Mouse (Mus musculus): Measurements from ENCODE around the gene Scfd2. TPM values are rescaled to one million over a fixed set of nuclear protein-coding genes. Genes with fewer than 3 reads are reported as not detected.

Scfd2 gene
- polyA plus RNA-seq, 1 experiment from 2014 or later, result 15.9 TPM

GRCm38 (mm10) chr5:74527025-74527424, 4.5 kb downstream of the Scfd2 start:
- DNase-seq (ENCODE audit: low spot score) (no peak), ATAC-seq (ENCODE audit: insufficient number of reproducible peaks, low FRiP score, low TSS enrichment, low read depth) (no peak)
- Histone ChIP-seq H3K9me3 (ENCODE audit: control insufficient read depth, low read length) (no peaks in the 10 kb centered on the region), H3K4me1 (ENCODE audit: control insufficient read depth, insufficient read depth, low read length) (peaks cover 5% of the 10 kb centered on the region; the same call in 1 of the 2 replicates), H3K4me3 (ENCODE audit: low read depth, low read length) (no peak overlapping the region), H3K36me3 (ENCODE audit: control insufficient read depth, insufficient read depth, low read length) (no peaks in the 10 kb centered on the region), H3K9ac (ENCODE audit: low read length) (no peak overlapping the region), H3K4me2 (ENCODE audit: low read depth, severe bottlenecking) (no peak overlapping the region), H3K27ac (replicated peaks; ENCODE audit: low read depth, low read length) (no peak overlapping the region), H3K27me3 (ENCODE audit: control insufficient read depth, insufficient read depth, low read length) (no peaks in the 10 kb centered on the region)
- WGBS, result 85% methylated on average over 5 of the region's 5 CpGs

DNA sequence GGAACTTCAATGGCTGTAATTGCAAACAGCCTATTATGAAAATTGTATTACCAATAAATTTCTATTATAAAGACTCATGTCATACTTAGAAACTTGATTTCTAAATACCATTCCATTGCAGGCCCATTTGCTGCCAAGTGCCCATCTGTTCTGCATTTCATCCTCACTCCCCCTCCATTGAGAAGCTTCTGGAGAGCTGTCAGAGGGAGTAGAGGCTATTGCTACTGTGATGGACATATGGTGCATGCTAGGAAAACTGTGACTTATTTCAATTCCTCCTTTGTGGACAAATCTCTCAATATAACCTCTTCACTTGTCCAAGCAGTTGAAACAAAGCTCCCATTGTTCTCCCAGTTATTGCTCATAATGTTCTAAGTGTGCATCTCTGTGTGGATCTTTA, 19.9 kb downstream of the Scfd2 start:
- no peak for DNase-seq (ENCODE audit: low spot score)
- Histone ChIP-seq H3K9ac (ENCODE audit: low read length) (no peak overlapping the region), H3K27ac (replicated peaks; ENCODE audit: low read depth, low read length) (no peak overlapping the region), H3K4me2 (ENCODE audit: low read depth, severe bottlenecking) (no peak overlapping the region), H3K4me1 (ENCODE audit: control insufficient read depth, insufficient read depth, low read length) (no peaks in the 10 kb centered on the region), H3K4me3 (ENCODE audit: low read depth, low read length) (no peak overlapping the region), H3K36me3 (ENCODE audit: control insufficient read depth, insufficient read depth, low read length) (no peaks in the 10 kb centered on the region), H3K9me3 (ENCODE audit: control insufficient read depth, low read length) (no peaks in the 10 kb centered on the region), H3K27me3 (ENCODE audit: control insufficient read depth, insufficient read depth, low read length) (no peaks in the 10 kb centered on the region)
- no peak for ATAC-seq (ENCODE audit: insufficient number of reproducible peaks, low FRiP score, low TSS enrichment, low read depth)

GRCm38 (mm10) chr5:74492705-74493104, 38.9 kb downstream of the Scfd2 start:
- Histone ChIP-seq H3K9me3 (ENCODE audit: control insufficient read depth, low read length) (no peaks in the 10 kb centered on the region), H3K4me3 (ENCODE audit: low read depth, low read length) (no peak overlapping the region), H3K9ac (ENCODE audit: low read length) (no peak overlapping the region), H3K4me1 (ENCODE audit: control insufficient read depth, insufficient read depth, low read length) (no peaks in the 10 kb centered on the region), H3K27ac (replicated peaks; ENCODE audit: low read depth, low read length) (no peak overlapping the region), H3K27me3 (ENCODE audit: control insufficient read depth, insufficient read depth, low read length) (no peaks in the 10 kb centered on the region), H3K36me3 (ENCODE audit: control insufficient read depth, insufficient read depth, low read length) (no peaks in the 10 kb centered on the region), H3K4me2 (ENCODE audit: low read depth, severe bottlenecking) (no peak overlapping the region)
- 83% methylated on average over 3 of the region's 3 CpGs for WGBS
- ATAC-seq (ENCODE audit: insufficient number of reproducible peaks, low FRiP score, low TSS enrichment, low read depth), result no peak
- no peak for DNase-seq (ENCODE audit: low spot score)

GRCm38 (mm10) chr5:74484646-74485045, 46.9 kb downstream of the Scfd2 start:
- WGBS, result 89% methylated on average over 4 of the region's 4 CpGs
- no peak overlapping the region for H3K9ac ChIP-seq (ENCODE audit: low read length)
- no peak for DNase-seq (ENCODE audit: low spot score)
- no peak overlapping the region for H3K4me3 ChIP-seq (ENCODE audit: low read depth, low read length)
- no peak overlapping the region for H3K27ac ChIP-seq (replicated peaks; ENCODE audit: low read depth, low read length)
- H3K4me2 ChIP-seq (ENCODE audit: low read depth, severe bottlenecking), result no peak overlapping the region
- H3K27me3 ChIP-seq (ENCODE audit: control insufficient read depth, insufficient read depth, low read length), result no peaks in the 10 kb centered on the region
- no peaks in the 10 kb centered on the region for H3K36me3 ChIP-seq (ENCODE audit: control insufficient read depth, insufficient read depth, low read length)
- no peaks in the 10 kb centered on the region for H3K9me3 ChIP-seq (ENCODE audit: control insufficient read depth, low read length)
- no peak for ATAC-seq (ENCODE audit: insufficient number of reproducible peaks, low FRiP score, low TSS enrichment, low read depth)
- H3K4me1 ChIP-seq (ENCODE audit: control insufficient read depth, insufficient read depth, low read length), result no peaks in the 10 kb centered on the region

DNA sequence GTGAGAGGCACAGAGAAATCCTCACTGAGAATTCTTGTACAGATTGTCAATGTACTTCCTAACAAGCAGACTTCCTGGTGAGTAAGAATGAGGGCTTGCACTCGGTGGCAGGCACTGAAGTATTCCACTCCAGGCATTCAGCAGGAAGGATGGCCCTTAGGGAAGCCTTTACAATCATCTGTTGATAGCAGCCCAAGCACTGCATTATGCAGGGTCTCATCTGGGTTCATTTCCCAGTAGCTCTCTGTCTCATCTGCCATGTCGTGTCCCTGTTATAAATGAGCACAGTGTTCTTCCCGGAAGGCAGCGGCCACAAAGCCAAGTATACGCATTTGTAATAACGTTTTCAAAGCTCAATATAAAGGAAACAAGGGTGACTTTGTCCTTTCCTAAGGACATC, 48.9 kb downstream of the Scfd2 start:
- ATAC-seq (ENCODE audit: insufficient number of reproducible peaks, low FRiP score, low TSS enrichment, low read depth), result no peak
- Histone ChIP-seq H3K36me3 (ENCODE audit: control insufficient read depth, insufficient read depth, low read length) (no peaks in the 10 kb centered on the region), H3K4me1 (ENCODE audit: control insufficient read depth, insufficient read depth, low read length) (no peaks in the 10 kb centered on the region), H3K27ac (replicated peaks; ENCODE audit: low read depth, low read length) (no peak overlapping the region), H3K4me3 (ENCODE audit: low read depth, low read length) (no peak overlapping the region), H3K27me3 (ENCODE audit: control insufficient read depth, insufficient read depth, low read length) (no peaks in the 10 kb centered on the region), H3K9me3 (ENCODE audit: control insufficient read depth, low read length) (no peaks in the 10 kb centered on the region), H3K4me2 (ENCODE audit: low read depth, severe bottlenecking) (no peak overlapping the region), H3K9ac (ENCODE audit: low read length) (no peak overlapping the region)
- no peak for DNase-seq (ENCODE audit: low spot score)
- 82% methylated on average over 6 of the region's 6 CpGs for WGBS

DNA sequence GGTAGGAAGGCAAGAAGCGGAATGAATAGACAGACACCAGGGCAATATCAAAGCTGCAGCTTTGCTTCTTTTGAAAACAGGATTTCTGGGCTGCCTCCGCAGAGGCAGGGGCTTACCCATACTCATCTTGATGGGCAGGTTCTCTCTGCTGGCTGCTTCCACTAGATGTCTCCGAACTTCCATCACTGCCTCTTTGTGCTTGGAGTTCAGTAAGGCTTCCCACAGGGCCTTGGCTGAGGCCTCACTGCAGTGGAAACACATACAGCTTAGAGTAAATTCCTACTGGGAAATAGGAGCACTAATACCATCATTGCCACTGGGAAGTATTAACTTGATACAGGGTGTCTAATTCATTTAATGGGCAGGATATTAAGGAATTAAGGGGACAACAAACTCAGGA, 49.5 kb downstream of the Scfd2 start:
- DNase-seq (ENCODE audit: low spot score) (no peak), ATAC-seq (ENCODE audit: insufficient number of reproducible peaks, low FRiP score, low TSS enrichment, low read depth) (no peak)
- Histone ChIP-seq H3K27me3 (ENCODE audit: control insufficient read depth, insufficient read depth, low read length) (no peaks in the 10 kb centered on the region), H3K9me3 (ENCODE audit: control insufficient read depth, low read length) (no peaks in the 10 kb centered on the region), H3K27ac (replicated peaks; ENCODE audit: low read depth, low read length) (no peak overlapping the region), H3K4me2 (ENCODE audit: low read depth, severe bottlenecking) (no peak overlapping the region), H3K4me3 (ENCODE audit: low read depth, low read length) (no peak overlapping the region), H3K36me3 (ENCODE audit: control insufficient read depth, insufficient read depth, low read length) (no peaks in the 10 kb centered on the region), H3K9ac (ENCODE audit: low read length) (no peak overlapping the region), H3K4me1 (ENCODE audit: control insufficient read depth, insufficient read depth, low read length) (no peaks in the 10 kb centered on the region)
- 71% methylated on average over 3 of the region's 3 CpGs for WGBS

GRCm38 (mm10) chr5:74480409-74480808, 51.1 kb downstream of the Scfd2 start:
- Histone ChIP-seq H3K4me2 (ENCODE audit: low read depth, severe bottlenecking) (no peak overlapping the region), H3K27me3 (ENCODE audit: control insufficient read depth, insufficient read depth, low read length) (no peaks in the 10 kb centered on the region), H3K36me3 (ENCODE audit: control insufficient read depth, insufficient read depth, low read length) (no peaks in the 10 kb centered on the region), H3K4me1 (ENCODE audit: control insufficient read depth, insufficient read depth, low read length) (no peaks in the 10 kb centered on the region), H3K9ac (ENCODE audit: low read length) (no peak overlapping the region), H3K9me3 (ENCODE audit: control insufficient read depth, low read length) (no peaks in the 10 kb centered on the region), H3K27ac (replicated peaks; ENCODE audit: low read depth, low read length) (no peak overlapping the region), H3K4me3 (ENCODE audit: low read depth, low read length) (no peak overlapping the region)
- DNase-seq (ENCODE audit: low spot score) (no peak), ATAC-seq (ENCODE audit: insufficient number of reproducible peaks, low FRiP score, low TSS enrichment, low read depth) (no peak)
- 84% methylated on average over 4 of the region's 4 CpGs for WGBS

- no peak overlapping the region for H3K9ac ChIP-seq (ENCODE audit: low read length)
- no peak overlapping the region for H3K4me3 ChIP-seq (ENCODE audit: low read depth, low read length)
- no peaks in the 10 kb centered on the region for H3K9me3 ChIP-seq (ENCODE audit: control insufficient read depth, low read length)
- ATAC-seq (ENCODE audit: insufficient number of reproducible peaks, low FRiP score, low TSS enrichment, low read depth) (no peak), DNase-seq (ENCODE audit: low spot score) (no peak)
- no peak overlapping the region for H3K4me2 ChIP-seq (ENCODE audit: low read depth, severe bottlenecking)
- no peak overlapping the region for H3K27ac ChIP-seq (replicated peaks; ENCODE audit: low read depth, low read length)
- WGBS, result 89% methylated on average over 4 of the region's 4 CpGs
- no peaks in the 10 kb centered on the region for H3K4me1 ChIP-seq (ENCODE audit: control insufficient read depth, insufficient read depth, low read length)
- no peaks in the 10 kb centered on the region for H3K27me3 ChIP-seq (ENCODE audit: control insufficient read depth, insufficient read depth, low read length)
- no peaks in the 10 kb centered on the region for H3K36me3 ChIP-seq (ENCODE audit: control insufficient read depth, insufficient read depth, low read length)
Measured at GRCm38 (mm10) chr5:74479947-74480346, 51.6 kb downstream of the Scfd2 start.

DNA sequence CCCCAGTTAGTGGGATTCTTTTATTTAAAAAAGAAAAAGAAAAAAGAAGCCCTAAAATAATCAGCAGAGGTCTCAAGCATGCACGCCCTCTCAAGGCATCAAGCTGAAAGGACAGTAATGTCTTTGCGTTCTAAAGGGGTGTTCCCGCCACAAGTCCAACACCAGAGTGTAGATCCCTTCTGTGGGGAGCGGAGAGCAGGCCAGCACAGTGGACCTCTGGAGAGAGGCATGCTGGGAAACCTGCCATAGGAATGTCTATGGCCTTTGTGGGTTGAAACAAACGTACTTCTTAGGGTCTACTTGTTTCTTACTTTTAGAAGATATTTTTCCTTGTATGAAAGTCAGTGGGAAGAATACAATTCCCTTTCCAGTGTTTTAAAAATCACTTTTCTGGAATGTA, 52.4 kb downstream of the Scfd2 start:
- Histone ChIP-seq H3K27ac (replicated peaks; ENCODE audit: low read depth, low read length) (no peak overlapping the region), H3K9ac (ENCODE audit: low read length) (no peak overlapping the region), H3K27me3 (ENCODE audit: control insufficient read depth, insufficient read depth, low read length) (no peaks in the 10 kb centered on the region), H3K36me3 (ENCODE audit: control insufficient read depth, insufficient read depth, low read length) (no peaks in the 10 kb centered on the region), H3K4me3 (ENCODE audit: low read depth, low read length) (no peak overlapping the region), H3K4me1 (ENCODE audit: control insufficient read depth, insufficient read depth, low read length) (no peaks in the 10 kb centered on the region), H3K4me2 (ENCODE audit: low read depth, severe bottlenecking) (no peak overlapping the region), H3K9me3 (ENCODE audit: control insufficient read depth, low read length) (no peaks in the 10 kb centered on the region)
- ATAC-seq (ENCODE audit: insufficient number of reproducible peaks, low FRiP score, low TSS enrichment, low read depth) (no peak), DNase-seq (ENCODE audit: low spot score) (no peak)
- 85% methylated on average over 5 of the region's 5 CpGs for WGBS
